In the genomic region with DNA sequence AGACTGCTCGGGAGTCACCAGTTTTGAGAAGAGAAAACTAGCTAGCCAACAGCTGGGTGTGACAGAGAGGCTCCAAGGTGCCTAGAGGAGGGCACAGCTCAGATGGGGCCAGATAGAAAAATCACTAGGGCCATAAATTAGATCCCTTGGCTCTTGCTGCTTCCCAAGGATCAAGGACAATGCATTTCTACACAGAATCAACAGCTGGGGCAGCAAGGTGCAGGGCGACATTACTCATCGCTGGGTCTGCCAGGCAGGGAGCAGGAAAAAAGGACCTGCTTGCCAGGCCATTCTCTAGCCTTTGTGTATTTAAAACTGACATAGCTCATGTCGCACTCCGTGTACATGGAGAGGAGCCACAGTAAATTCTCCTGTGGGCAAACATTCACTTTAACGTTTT, we compare ENCODE assay signal across 17 mouse cellular contexts.
"Had no signal": no experiment of that assay in that cellular context is flagged by ENCODE, and none has a peak within 500 bp of the region (broad histone marks: within the 10 kb centered on the region; RNA-seq: fewer than 3 reads in every experiment).

No protein-coding gene starts in this region.

- H3K27me3 ChIP-seq: liver, embryonic 15.5 days; midbrain, embryonic 12.5 days; neural tube, embryonic 12.5 days; stomach, embryonic 15.5 days had no signal

- H3K9ac ChIP-seq: liver, embryonic 15.5 days; lung, embryonic 14.5 days; midbrain, embryonic 12.5 days; neural tube, embryonic 12.5 days; stomach, embryonic 15.5 days had no signal

- H3K9me3 ChIP-seq: limb, embryonic 10.5 days; liver, embryonic 15.5 days; midbrain, embryonic 12.5 days; neural tube, embryonic 12.5 days; stomach, embryonic 15.5 days had no signal

- DNase-seq: kidney, postnatal 10 days; kidney, postnatal 4 days; lung, embryonic 14.5 days; lung, postnatal 10 days; lung, postnatal 4 days; retina, postnatal 1 day; right cerebral cortex, postnatal 4 days; spleen, adult 18-20 months; thymus, postnatal 36 days had no signal

- H3K36me3 ChIP-seq: liver, embryonic 15.5 days; midbrain, embryonic 12.5 days; neural tube, embryonic 12.5 days; stomach, embryonic 15.5 days had no signal

- ATAC-seq: midbrain, embryonic 16.5 days had no signal

- H3K4me1 ChIP-seq: liver, embryonic 15.5 days; stomach, embryonic 15.5 days had no signal

- H3K27ac ChIP-seq: layer of hippocampus, adult 2 months; limb, embryonic 10.5 days; liver, embryonic 15.5 days; midbrain, embryonic 12.5 days; neural tube, embryonic 12.5 days; stomach, embryonic 15.5 days had no signal

- H3K4me2 ChIP-seq: liver, embryonic 11.5 days; liver, embryonic 15.5 days; lung, embryonic 14.5 days; midbrain, embryonic 12.5 days; neural tube, embryonic 12.5 days; stomach, embryonic 15.5 days had no signal

- H3K4me3 ChIP-seq: layer of hippocampus, adult 2 months; limb, embryonic 10.5 days; liver, embryonic 15.5 days; midbrain, embryonic 12.5 days; neural tube, embryonic 12.5 days; stomach, embryonic 15.5 days had no signal
